Mouse (Mus musculus): ENCODE measurements around the gene Pxdc1. TPM values are rescaled to one million over a fixed set of nuclear protein-coding genes. Genes with fewer than 3 reads are reported as not detected.

Pxdc1 gene
- polyA plus RNA-seq, 1 experiment: 22.0 TPM

GRCm38 (mm10) chr13:34607079-34607478, 46.2 kb downstream of the Pxdc1 start:
- no peak overlapping the region for H3K4me3 ChIP-seq (ENCODE audit: insufficient read depth, low read length)
- TF ChIP-seq POLR2A (IDR thresholded peaks at IDR 0.05; ENCODE audit: low read depth, low read length) (no peak), CTCF (IDR thresholded peaks at IDR 0.05; ENCODE audit: borderline replicate concordance, insufficient read depth, low read length) (no peak)
- no peaks in the 10 kb centered on the region for H3K4me1 ChIP-seq (ENCODE audit: control insufficient read depth, insufficient read depth, low read length)
- no peak overlapping the region for H3K27ac ChIP-seq (ENCODE audit: insufficient read depth, low read length)

- H3K27ac ChIP-seq (ENCODE audit: insufficient read depth, low read length): no peak overlapping the region
- no peak overlapping the region for H3K4me3 ChIP-seq (ENCODE audit: insufficient read depth, low read length)
- H3K4me1 ChIP-seq (ENCODE audit: control insufficient read depth, insufficient read depth, low read length): no peaks in the 10 kb centered on the region
- TF ChIP-seq POLR2A (IDR thresholded peaks at IDR 0.05; ENCODE audit: low read depth, low read length): no peak
- TF ChIP-seq CTCF (IDR thresholded peaks at IDR 0.05; ENCODE audit: borderline replicate concordance, insufficient read depth, low read length): no peak
Observed at GRCm38 (mm10) chr13:34605884-34606283, 47.4 kb downstream of the Pxdc1 start.

DNA sequence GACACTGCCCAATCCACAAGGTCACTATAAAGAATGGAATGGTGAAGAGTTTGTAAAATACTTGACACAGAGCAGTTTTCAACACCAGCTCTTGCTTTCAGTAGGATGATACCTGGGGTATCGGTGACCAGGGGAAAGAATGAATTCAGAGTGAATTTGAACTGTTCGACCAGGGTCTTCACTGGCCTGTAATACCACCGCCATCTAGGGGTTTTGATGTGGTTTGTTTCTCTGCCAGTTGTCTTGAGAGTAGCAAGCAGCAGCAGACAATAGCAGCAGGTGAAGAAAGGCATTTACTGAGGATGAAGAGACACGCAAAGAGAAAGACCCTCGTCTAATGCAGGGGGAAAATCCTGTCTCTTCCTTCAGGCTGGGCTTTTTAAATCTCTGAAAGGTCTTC, 48.1 kb downstream of the Pxdc1 start:
- no peak overlapping the region for H3K27ac ChIP-seq (ENCODE audit: insufficient read depth, low read length)
- H3K4me3 ChIP-seq (ENCODE audit: insufficient read depth, low read length): no peak overlapping the region
- H3K4me1 ChIP-seq (ENCODE audit: control insufficient read depth, insufficient read depth, low read length): no peaks in the 10 kb centered on the region
- no peak for TF ChIP-seq POLR2A (IDR thresholded peaks at IDR 0.05; ENCODE audit: low read depth, low read length)
- no peak for TF ChIP-seq CTCF (IDR thresholded peaks at IDR 0.05; ENCODE audit: borderline replicate concordance, insufficient read depth, low read length)

GRCm38 (mm10) chr13:34604406-34604805, 48.9 kb downstream of the Pxdc1 start:
- Histone ChIP-seq H3K4me3 (ENCODE audit: insufficient read depth, low read length) (no peak overlapping the region), H3K4me1 (ENCODE audit: control insufficient read depth, insufficient read depth, low read length) (no peaks in the 10 kb centered on the region), H3K27ac (ENCODE audit: insufficient read depth, low read length) (no peak overlapping the region)
- TF ChIP-seq POLR2A (IDR thresholded peaks at IDR 0.05; ENCODE audit: low read depth, low read length): no peak
- TF ChIP-seq CTCF (IDR thresholded peaks at IDR 0.05; ENCODE audit: borderline replicate concordance, insufficient read depth, low read length): no peak

DNA sequence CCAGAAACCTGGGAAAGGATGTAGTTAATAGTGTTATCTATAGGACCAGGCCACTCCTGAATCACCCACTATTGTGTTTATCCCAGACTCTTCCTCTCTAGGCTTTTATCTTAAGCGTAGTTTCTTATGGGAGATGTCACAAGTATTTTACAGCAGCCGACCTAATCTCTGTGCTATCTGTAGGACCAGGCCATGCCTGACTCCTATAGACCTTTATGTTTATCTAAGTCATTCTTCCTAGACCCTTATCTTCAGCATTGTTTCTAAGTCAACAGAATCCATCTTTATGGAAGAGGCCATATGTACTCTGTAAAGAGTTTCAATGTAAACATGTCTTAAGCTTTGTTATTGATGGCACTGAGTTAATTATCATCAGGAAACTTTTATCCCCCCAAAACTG, 50.5 kb downstream of the Pxdc1 start:
- Histone ChIP-seq H3K27ac (ENCODE audit: insufficient read depth, low read length) (no peak overlapping the region), H3K4me3 (ENCODE audit: insufficient read depth, low read length) (no peak overlapping the region), H3K4me1 (ENCODE audit: control insufficient read depth, insufficient read depth, low read length) (no peaks in the 10 kb centered on the region)
- TF ChIP-seq POLR2A (IDR thresholded peaks at IDR 0.05; ENCODE audit: low read depth, low read length) (no peak), CTCF (IDR thresholded peaks at IDR 0.05; ENCODE audit: borderline replicate concordance, insufficient read depth, low read length) (no peak)

DNA sequence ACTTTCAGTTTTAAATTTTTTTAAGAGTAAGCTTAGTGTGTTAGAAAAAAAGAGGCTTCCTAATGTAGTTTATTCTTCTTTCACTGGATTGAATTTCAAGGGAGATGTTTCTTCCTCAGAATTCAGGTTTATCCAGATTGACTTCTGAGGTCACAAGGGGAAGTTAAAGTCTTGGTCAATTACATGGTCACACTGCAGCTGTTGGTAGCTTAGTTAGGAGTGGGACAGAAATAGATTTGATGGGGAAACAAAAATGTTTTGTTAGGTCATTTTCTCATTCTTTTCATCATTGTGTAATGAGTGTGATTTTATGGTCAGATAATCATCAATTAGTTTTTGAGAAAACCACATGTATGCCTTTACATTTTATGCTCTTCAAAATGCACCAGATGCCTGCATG, 56.5 kb downstream of the Pxdc1 start:
- TF ChIP-seq POLR2A (IDR thresholded peaks at IDR 0.05; ENCODE audit: low read depth, low read length) (no peak), CTCF (IDR thresholded peaks at IDR 0.05; ENCODE audit: borderline replicate concordance, insufficient read depth, low read length) (no peak)
- no peak overlapping the region for H3K27ac ChIP-seq (ENCODE audit: insufficient read depth, low read length)
- H3K4me1 ChIP-seq (ENCODE audit: control insufficient read depth, insufficient read depth, low read length): no peaks in the 10 kb centered on the region
- no peak overlapping the region for H3K4me3 ChIP-seq (ENCODE audit: insufficient read depth, low read length)

Other genes with a start within 250 kb of the Pxdc1 start
- gene Fam50b, start 81.4 kb upstream of the Pxdc1 start, polyA plus RNA-seq (2011; ENCODE audit: insufficient read length, low read depth, missing spikeins): not detected in 2 replicates
- 91.7 and 98.5 TPM in 2 replicates for gene Prpf4b, start 221.8 kb upstream of the Pxdc1 start, polyA plus RNA-seq (2011; ENCODE audit: insufficient read length, low read depth, missing spikeins)

All from embryonic fibroblast, embryonic 13.5 days (primary cell).